Mouse (Mus musculus) G1E (cell line): ENCODE measurements around the gene Amfr. TPM values are rescaled to one million over a fixed set of nuclear protein-coding genes. Genes with fewer than 3 reads are reported as not detected.

Experiments
- ATAC-seq: 2 replicates; pipeline ENCODE4 v1.8.0; 2016; ENCODE audit warnings: mild to moderate bottlenecking; ENCODE audit not compliant: insufficient number of reproducible peaks, poor library complexity, low FRiP score, severe bottlenecking; ENCODE audit errors: extremely low read depth
- DNase-seq: peaks from one replicate; pipeline ENCODE4 v3.0.0; 2012; ENCODE audit warnings: low spot score
- H3K27me3 ChIP-seq: 2 replicates; pipeline ENCODE4 v1.6.1; 2012; ENCODE audit warnings: mild to moderate bottlenecking, low read length, inconsistent platforms; ENCODE audit not compliant: insufficient read depth
- H3K36me3 ChIP-seq: replicated peaks from 2 replicates; pipeline ENCODE3; 2012; ENCODE audit warnings: mild to moderate bottlenecking, inconsistent platforms
- H3K4me1 ChIP-seq: 2 replicates; pipeline ENCODE4 v1.6.1; 2012; ENCODE audit warnings: low read depth, low read length, inconsistent platforms, mixed read lengths; ENCODE audit not compliant: insufficient read depth
- H3K4me3 ChIP-seq: 2 replicates; pipeline ENCODE4 v1.5.1; 2012; ENCODE audit warnings: low read depth, mild to moderate bottlenecking, inconsistent platforms, low read length, moderate library complexity, mixed read lengths
- H3K9me3 ChIP-seq: replicated peaks from 2 replicates; pipeline ENCODE4 v1.6.1; 2012; ENCODE audit warnings: inconsistent platforms
- CTCF ChIP-seq: IDR thresholded peaks from 2 replicates; pipeline ENCODE4 v1.5.1; 2012; ENCODE audit warnings: low read depth, low read length, inconsistent platforms, mixed read lengths
- GATA1 ChIP-seq: IDR thresholded peaks from 2 replicates; pipeline ENCODE4 v1.6.1; 2012; ENCODE audit warnings: borderline replicate concordance, low read length, inconsistent platforms, mixed read lengths
- GATA2 ChIP-seq: IDR thresholded peaks from 2 replicates; pipeline ENCODE4 v1.6.1; 2012; ENCODE audit warnings: low read depth, low read length, inconsistent platforms, borderline replicate concordance
- POLR2AphosphoS5 ChIP-seq: IDR thresholded peaks from 2 replicates; pipeline ENCODE4 v1.6.1; 2012; ENCODE audit warnings: low read depth, low read length, inconsistent platforms; ENCODE audit not compliant: insufficient replicate concordance
- TAL1 ChIP-seq: conservative IDR thresholded peaks from 2 replicates; pipeline ENCODE4 v1.6.1; 2012; ENCODE audit warnings: low read depth, low read length, inconsistent platforms, mixed read lengths
- polyA plus RNA-seq: library from polyadenylated mRNA; stranded (reverse); fragments of >175 nt; gene quantifications from 2 replicates; pipeline ENCODE4 v1.2.3, GENCODE M21; 2012
- total RNA-seq, 2 experiments: library from RNA; stranded (forward) in 1 of 2; stranded (reverse) in 1 of 2; fragments of 200-1000 nt in 1 of 2; fragments of >200 nt in 1 of 2; fragmentation: Nextera tagmentation in 1 of 2; gene quantifications; 2 replicates each; pipeline ENCODE4 v1.2.3; 2014 to 2017

Gene Amfr
- total and polyA plus RNA-seq, 3 experiments: 26.1 to 108 (median 35.7) TPM

GRCm38 (mm10) chr8:93973831-93974375 is 38.7 kb downstream of the Amfr start:
- ATAC-seq: no peak
- Histone ChIP-seq H3K4me1 (peaks cover 6% of the 10 kb centered on the region), H3K4me3 (no peak overlapping the region), H3K27me3 (no peaks in the 10 kb centered on the region), H3K9me3 (no peaks in the 10 kb centered on the region), H3K36me3 (peaks cover 92% of the 10 kb centered on the region)
- TF ChIP-seq GATA2: no peak
- no peak for TF ChIP-seq GATA1
- TF ChIP-seq POLR2AphosphoS5: no peak
- TF ChIP-seq CTCF: no peak
- TF ChIP-seq TAL1: no peak
- no peak for DNase-seq

- ATAC-seq: no peak
- TF ChIP-seq GATA2 (no peak), POLR2AphosphoS5 (no peak), CTCF (no peak), TAL1 (no peak), GATA1 (no peak)
- no peak for DNase-seq
- H3K36me3 ChIP-seq: peaks cover 90% of the 10 kb centered on the region
- no peaks in the 10 kb centered on the region for H3K9me3 ChIP-seq
- H3K4me3 ChIP-seq: no peak overlapping the region
- peaks cover 6% of the 10 kb centered on the region for H3K4me1 ChIP-seq
- no peaks in the 10 kb centered on the region for H3K27me3 ChIP-seq
These were observed 39.5 kb downstream of the Amfr start for GRCm38 (mm10) chr8:93972971-93973734.

GRCm38 (mm10) chr8:93972211-93972610 is 40.4 kb downstream of the Amfr start:
- ATAC-seq: no peak
- Histone ChIP-seq H3K9me3 (no peaks in the 10 kb centered on the region), H3K4me3 (no peak overlapping the region), H3K36me3 (peaks cover 81% of the 10 kb centered on the region), H3K4me1 (peaks cover 6% of the 10 kb centered on the region), H3K27me3 (no peaks in the 10 kb centered on the region)
- DNase-seq: no peak
- no peak for TF ChIP-seq POLR2AphosphoS5
- no peak for TF ChIP-seq GATA2
- TF ChIP-seq TAL1: no peak
- no peak for TF ChIP-seq CTCF
- no peak for TF ChIP-seq GATA1

- ATAC-seq: no peak
- H3K4me1 ChIP-seq: peaks cover 6% of the 10 kb centered on the region
- H3K9me3 ChIP-seq: no peaks in the 10 kb centered on the region
- peaks cover 76% of the 10 kb centered on the region for H3K36me3 ChIP-seq
- no peak overlapping the region for H3K4me3 ChIP-seq
- no peak for DNase-seq
- TF ChIP-seq POLR2AphosphoS5 (no peak), TAL1 (no peak), CTCF (no peak), GATA1 (no peak), GATA2 (no peak)
- no peaks in the 10 kb centered on the region for H3K27me3 ChIP-seq
These were observed 41.2 kb downstream of the Amfr start for GRCm38 (mm10) chr8:93971451-93971850.

- DNase-seq (no peak), ATAC-seq (no peak)
- H3K36me3 ChIP-seq: peaks cover 59% of the 10 kb centered on the region
- no peak overlapping the region for H3K4me3 ChIP-seq
- TF ChIP-seq GATA1: no peak
- TF ChIP-seq GATA2: no peak
- no peak for TF ChIP-seq TAL1
- no peak for TF ChIP-seq POLR2AphosphoS5
- no peak for TF ChIP-seq CTCF
- peaks cover 6% of the 10 kb centered on the region for H3K4me1 ChIP-seq
- no peaks in the 10 kb centered on the region for H3K9me3 ChIP-seq
- H3K27me3 ChIP-seq: peaks cover 6% of the 10 kb centered on the region; the same call in 1 of the 2 replicates
These were observed 42.9 kb downstream of the Amfr start for GRCm38 (mm10) chr8:93969626-93970340.

GRCm38 (mm10) chr8:93968293-93968692 is 44.3 kb downstream of the Amfr start:
- TF ChIP-seq POLR2AphosphoS5 (no peak), TAL1 (no peak), GATA2 (no peak), GATA1 (no peak), CTCF (no peak)
- H3K9me3 ChIP-seq: no peaks in the 10 kb centered on the region

More at GRCm38 (mm10) chr8:93968293-93968692, 44.3 kb downstream of the Amfr start:
- DNase-seq (no peak), ATAC-seq (no peak)
- peaks cover 16% of the 10 kb centered on the region for H3K27me3 ChIP-seq
- peaks cover 44% of the 10 kb centered on the region for H3K36me3 ChIP-seq
- H3K4me1 ChIP-seq: peaks cover 6% of the 10 kb centered on the region
- no peak overlapping the region for H3K4me3 ChIP-seq
